Mouse (Mus musculus) erythroid progenitor cell, adult 5-6 weeks (primary cell): Measurements from ENCODE around the gene Dnase1l3. TPM values are rescaled to one million over a fixed set of nuclear protein-coding genes. Genes with fewer than 3 reads are reported as not detected.

Experiments used
- ATAC-seq: replicated peaks from 2 replicates; pipeline ENCODE4 v1.8.0; 2016; ENCODE audit warnings: moderate number of reproducible peaks, mild to moderate bottlenecking, moderate TSS enrichment, inconsistent platforms; ENCODE audit not compliant: poor library complexity, low FRiP score, severe bottlenecking
- total RNA-seq, 2 experiments: library from RNA; stranded (forward) in 1 of 2; stranded (reverse) in 1 of 2; fragments of 150-400 nt in 1 of 2; fragments of 186-747, 209-891 nt in 1 of 2; gene quantifications; 2 replicates each; pipeline versions ENCODE4 v1.2.3 to v1.2.4; 2015 to 2017; ENCODE audit warnings: low replicate concordance in 2 of 2

Gene Dnase1l3
- total RNA-seq, 2 experiments from 2014 or later: 1.7 TPM; not detected in 1

DNA sequence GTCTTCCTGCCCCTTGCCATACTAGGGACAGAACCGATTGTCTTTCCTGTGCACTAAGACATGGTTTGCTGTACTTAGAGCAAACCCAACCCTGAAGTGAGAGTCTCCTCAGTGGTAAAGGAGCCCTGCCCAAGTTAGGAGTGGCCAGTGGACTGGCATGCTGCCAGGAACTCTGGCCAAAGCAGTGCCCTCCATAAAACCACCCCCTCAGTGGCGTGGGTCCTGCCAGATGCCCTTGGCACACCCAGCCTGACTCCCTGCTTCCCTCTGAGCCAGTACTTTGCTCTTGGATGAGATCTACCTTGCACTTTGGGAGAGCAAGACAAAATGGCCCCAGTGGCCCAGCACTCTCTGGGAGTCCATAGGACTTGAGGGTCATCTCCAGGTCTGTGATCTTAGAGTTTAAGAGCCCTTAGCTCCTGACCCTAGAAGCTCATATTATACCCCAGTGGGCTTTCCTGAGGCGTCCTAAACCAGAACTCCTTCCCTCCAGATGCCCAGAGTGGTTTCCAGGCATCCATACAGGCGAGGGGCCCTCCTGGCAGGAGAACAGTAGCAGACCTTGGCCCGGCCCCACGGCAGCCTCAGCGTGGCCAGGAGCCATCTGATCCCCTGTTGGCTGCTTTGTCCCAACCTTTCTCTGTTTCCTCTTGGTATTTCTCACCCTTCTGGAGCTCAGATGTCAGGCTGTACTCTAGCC, 51.1 kb downstream of the Dnase1l3 start:
- no peak for ATAC-seq

- no peak for ATAC-seq
These were observed 53.0 kb downstream of the Dnase1l3 start for GRCm38 (mm10) chr14:7941413-7941812.

DNA sequence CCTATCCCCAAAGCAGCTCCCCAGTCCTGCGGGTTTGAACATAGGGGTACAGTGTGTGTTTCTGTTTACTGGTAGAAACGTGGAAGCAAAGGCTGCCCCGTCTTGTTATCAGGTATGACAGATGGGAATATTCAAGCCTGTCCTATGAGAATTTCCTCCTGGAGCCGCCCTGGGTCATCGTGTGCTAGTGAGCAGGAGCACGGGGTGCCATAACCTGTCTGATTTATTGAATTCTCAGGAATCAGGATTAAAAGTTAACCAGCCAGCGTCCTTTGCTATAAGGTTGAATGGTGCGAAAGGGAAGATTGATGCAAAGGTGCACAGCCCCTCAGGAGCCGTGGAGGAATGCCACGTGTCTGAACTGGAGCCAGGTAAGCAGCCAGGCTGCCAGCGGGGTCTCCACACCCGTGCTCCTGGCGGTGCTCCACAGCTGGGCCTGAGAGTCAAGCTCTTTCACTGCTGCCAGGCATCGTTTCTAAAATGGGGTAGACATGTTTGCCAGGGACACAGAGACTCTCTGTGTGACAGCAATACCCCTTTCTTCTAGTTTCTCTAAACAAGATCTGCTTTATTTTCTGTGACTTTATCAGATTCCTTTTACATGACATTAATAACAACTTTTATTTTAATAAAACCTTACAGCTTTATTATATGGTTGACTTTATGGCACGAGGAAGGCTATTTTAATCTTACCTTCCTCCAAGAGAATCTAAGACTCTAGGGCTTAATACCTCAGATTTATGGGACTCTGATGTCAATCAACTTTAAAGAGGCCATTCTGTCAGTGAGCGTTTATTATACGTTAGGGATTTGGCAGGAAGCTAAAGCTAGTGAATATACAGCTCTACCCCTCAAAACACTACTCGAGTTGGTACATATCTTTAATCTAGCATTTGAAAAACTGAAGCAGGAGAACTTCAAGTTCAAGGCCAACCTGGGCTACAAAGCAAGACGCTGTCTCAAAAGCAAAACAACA, 55.3 kb downstream of the Dnase1l3 start:
- no peak for ATAC-seq

- ATAC-seq: no peak
These were observed 57.2 kb downstream of the Dnase1l3 start for GRCm38 (mm10) chr14:7937052-7937630.

DNA sequence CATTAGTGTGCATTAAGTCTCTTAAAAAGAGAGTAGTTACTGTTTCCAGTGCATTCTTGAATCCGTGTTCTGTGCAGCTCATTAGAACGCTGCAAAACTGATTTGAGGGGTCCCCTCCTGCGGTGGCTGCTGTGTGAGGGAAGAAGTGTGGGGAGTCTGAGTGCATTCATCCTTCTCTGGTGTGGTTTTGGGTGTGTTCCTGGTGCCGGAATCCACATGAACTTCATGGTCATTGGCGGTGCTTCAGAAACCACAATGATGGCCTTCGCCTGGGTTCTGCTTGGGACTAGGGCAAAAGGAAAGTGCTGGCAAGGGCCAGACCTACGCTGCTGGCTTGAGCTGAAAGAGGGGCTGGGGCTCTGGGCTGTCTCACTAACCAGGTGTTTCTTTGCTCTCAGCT, 60.2 kb downstream of the Dnase1l3 start:
- ATAC-seq: no peak

GRCm38 (mm10) chr14:7932151-7932550, 62.2 kb downstream of the Dnase1l3 start:
- ATAC-seq: no peak

DNA sequence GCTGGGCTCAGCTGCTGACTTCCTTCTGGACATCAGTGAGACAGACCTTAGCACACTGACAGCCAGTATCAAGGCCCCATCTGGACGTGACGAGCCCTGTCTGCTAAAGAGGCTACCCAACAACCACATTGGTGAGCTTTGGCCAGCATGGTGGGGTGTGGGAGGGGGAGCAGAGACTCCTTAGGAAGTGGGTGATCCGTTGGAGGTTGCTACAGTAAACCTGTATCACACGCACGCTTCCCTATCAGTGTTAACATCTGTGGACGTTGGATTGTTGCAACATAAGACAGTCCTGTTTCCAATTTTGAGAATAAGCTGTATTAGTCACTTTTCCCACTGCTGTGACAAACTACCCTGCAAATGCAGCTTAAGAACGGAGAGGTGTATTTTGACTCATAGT, 65.3 kb downstream of the Dnase1l3 start:
- ATAC-seq: no peak

- no peak for ATAC-seq
These were observed 66.0 kb downstream of the Dnase1l3 start for GRCm38 (mm10) chr14:7928362-7928761.

GRCm38 (mm10) chr14:7923635-7924034, 70.7 kb downstream of the Dnase1l3 start:
- ATAC-seq: no peak

- ATAC-seq: no peak
These were observed 72.9 kb downstream of the Dnase1l3 start for GRCm38 (mm10) chr14:7921459-7921858.

GRCm38 (mm10) chr14:7919921-7920320, 74.5 kb downstream of the Dnase1l3 start:
- no peak for ATAC-seq

DNA sequence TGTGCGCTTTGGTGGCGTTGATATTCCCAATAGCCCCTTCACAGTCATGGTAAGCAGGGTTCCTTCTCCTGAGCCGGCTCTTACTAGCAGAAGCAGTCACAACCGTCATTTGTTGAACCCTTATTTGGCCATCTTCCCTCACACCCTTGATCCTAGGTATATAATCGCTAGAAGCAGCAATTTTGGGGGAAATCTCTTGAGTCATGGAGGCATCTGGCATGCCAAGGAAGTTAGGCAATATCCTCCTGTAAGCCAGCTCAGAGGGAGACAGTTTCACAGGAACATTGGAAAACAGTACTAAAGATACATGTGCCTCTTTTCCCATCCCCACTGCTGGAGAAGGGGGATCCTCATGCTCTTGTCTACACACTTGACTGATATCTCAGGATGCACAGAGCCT, 75.1 kb downstream of the Dnase1l3 start:
- ATAC-seq: no peak

DNA sequence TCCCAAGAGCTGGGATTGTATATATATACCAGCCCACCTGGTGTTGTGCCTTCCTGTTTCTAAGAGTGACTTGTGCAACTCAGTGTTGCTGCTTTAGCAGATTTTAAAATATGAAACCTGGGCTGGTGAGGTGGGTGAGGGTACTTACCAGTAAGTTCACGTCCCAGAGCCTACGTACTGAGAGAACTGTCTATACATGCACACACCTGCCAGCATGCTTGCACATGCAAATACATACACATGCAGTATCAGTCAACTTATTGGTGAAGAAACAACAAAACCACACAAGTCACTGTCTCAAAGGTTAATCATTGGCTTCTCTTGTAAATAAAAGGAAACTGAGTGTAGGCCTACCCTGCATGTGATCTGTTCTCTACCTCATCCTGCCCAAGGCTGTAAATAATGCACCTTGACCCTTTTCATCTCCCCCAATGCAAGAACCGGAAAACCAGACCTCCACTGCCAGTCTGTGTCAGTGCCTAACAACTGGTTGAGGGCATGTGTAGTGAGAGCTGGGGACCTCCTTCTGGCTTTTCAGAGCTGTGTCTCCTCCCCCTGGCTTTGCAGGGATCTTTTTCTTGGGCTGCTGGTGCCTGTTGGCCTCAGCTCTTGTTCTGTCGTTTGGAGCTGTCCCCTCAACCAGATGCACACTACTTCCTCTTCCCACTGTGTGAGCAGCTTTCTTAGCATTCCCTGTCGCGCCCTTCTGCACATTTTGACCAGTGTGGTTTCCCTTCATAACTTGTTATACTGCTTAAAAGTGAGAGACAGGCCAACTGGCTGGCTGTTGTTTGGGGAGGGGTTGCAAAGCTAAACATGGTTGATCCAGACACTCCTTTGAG, 76.0 kb downstream of the Dnase1l3 start:
- no peak for ATAC-seq

Other genes with a start within 250 kb of the Dnase1l3 start
- gene Gm26661, start 203.0 kb downstream of the Dnase1l3 start, total RNA-seq (2015; ENCODE audit: low replicate concordance): not detected in 2 replicates
- not detected in 2 replicates for gene Gm26661, start 203.0 kb downstream of the Dnase1l3 start, total RNA-seq (2017; ENCODE audit: low replicate concordance)
- gene Flnb, start 176.6 kb downstream of the Dnase1l3 start, total RNA-seq (2015; ENCODE audit: low replicate concordance): 1.4 and 1.7 TPM in 2 replicates
- 0.64 and 1.2 TPM in 2 replicates for gene Flnb, start 176.6 kb downstream of the Dnase1l3 start, total RNA-seq (2017; ENCODE audit: low replicate concordance)
- gene Gm45521, start 37.3 kb downstream of the Dnase1l3 start, total RNA-seq (2015; ENCODE audit: low replicate concordance): not detected in 2 replicates
- not detected in 2 replicates for gene Gm45521, start 37.3 kb downstream of the Dnase1l3 start, total RNA-seq (2017; ENCODE audit: low replicate concordance)
- not detected in 2 replicates for gene Abhd6, start 8.3 kb upstream of the Dnase1l3 start, total RNA-seq (2015; ENCODE audit: low replicate concordance)
- not detected in 2 replicates for gene Abhd6, start 8.3 kb upstream of the Dnase1l3 start, total RNA-seq (2017; ENCODE audit: low replicate concordance)
- 4.2 and 5.0 TPM in 2 replicates for gene Rpp14, start 85.8 kb upstream of the Dnase1l3 start, total RNA-seq (2015; ENCODE audit: low replicate concordance)
- gene Rpp14, start 85.8 kb upstream of the Dnase1l3 start, total RNA-seq (2017; ENCODE audit: low replicate concordance): 6.4 and 6.8 TPM in 2 replicates
- 14.7 and 16.6 TPM in 2 replicates for gene Pxk, start 103.6 kb upstream of the Dnase1l3 start, total RNA-seq (2015; ENCODE audit: low replicate concordance)
- 3.0 and 5.3 TPM in 2 replicates for gene Pxk, start 103.6 kb upstream of the Dnase1l3 start, total RNA-seq (2017; ENCODE audit: low replicate concordance)
- gene Pdhb, start 178.5 kb upstream of the Dnase1l3 start, total RNA-seq (2015; ENCODE audit: low replicate concordance): 56.6 and 63.7 TPM in 2 replicates
- gene Pdhb, start 178.5 kb upstream of the Dnase1l3 start, total RNA-seq (2017; ENCODE audit: low replicate concordance): 86.1 and 123 TPM in 2 replicates
- 2.5 and 8.8 TPM in 2 replicates for gene Kctd6, start 219.6 kb upstream of the Dnase1l3 start, total RNA-seq (2015; ENCODE audit: low replicate concordance)
- gene Kctd6, start 219.6 kb upstream of the Dnase1l3 start, total RNA-seq (2017; ENCODE audit: low replicate concordance): 4.7 and 5.8 TPM in 2 replicates